Mouse (Mus musculus) embryonic fibroblast, embryonic 13.5 days (primary cell): ENCODE measurements around the gene Kcnk3. TPM values are rescaled to one million over a fixed set of nuclear protein-coding genes. Genes with fewer than 3 reads are reported as not detected.

Experiments
- H3K27ac ChIP-seq: 2 replicates; pipeline ENCODE4 v1.5.1; 2012; ENCODE audit warnings: low read length, control low read depth, inconsistent platforms; ENCODE audit not compliant: insufficient read depth
- H3K4me1 ChIP-seq: 2 replicates; pipeline ENCODE4 v1.6.1; 2011; ENCODE audit warnings: low read length; ENCODE audit not compliant: control insufficient read depth, insufficient read depth
- H3K4me3 ChIP-seq: 2 replicates; pipeline ENCODE4 v1.5.1; 2011; ENCODE audit warnings: mild to moderate bottlenecking, control low read depth, low read length; ENCODE audit not compliant: insufficient read depth
- CTCF ChIP-seq: IDR thresholded peaks from 2 replicates; pipeline ENCODE4 v1.5.1; 2011; ENCODE audit warnings: mild to moderate bottlenecking, control low read depth, low read length, moderate library complexity, borderline replicate concordance; ENCODE audit not compliant: insufficient read depth
- POLR2A ChIP-seq: IDR thresholded peaks from 2 replicates; pipeline ENCODE4 v1.6.1; 2011; ENCODE audit warnings: low read depth, mild to moderate bottlenecking, control low read depth, low read length, moderate library complexity
- polyA plus RNA-seq: library from polyadenylated mRNA; stranded (reverse); fragments of >200 nt; gene quantifications from 2 replicates; pipeline ENCODE4 v1.2.4, GENCODE M21; 2011; ENCODE audit warnings: low read depth; ENCODE audit not compliant: missing spikeins, insufficient read length

The Kcnk3 gene
- polyA plus RNA-seq: 1.3 and 1.6 TPM in 2 replicates

DNA sequence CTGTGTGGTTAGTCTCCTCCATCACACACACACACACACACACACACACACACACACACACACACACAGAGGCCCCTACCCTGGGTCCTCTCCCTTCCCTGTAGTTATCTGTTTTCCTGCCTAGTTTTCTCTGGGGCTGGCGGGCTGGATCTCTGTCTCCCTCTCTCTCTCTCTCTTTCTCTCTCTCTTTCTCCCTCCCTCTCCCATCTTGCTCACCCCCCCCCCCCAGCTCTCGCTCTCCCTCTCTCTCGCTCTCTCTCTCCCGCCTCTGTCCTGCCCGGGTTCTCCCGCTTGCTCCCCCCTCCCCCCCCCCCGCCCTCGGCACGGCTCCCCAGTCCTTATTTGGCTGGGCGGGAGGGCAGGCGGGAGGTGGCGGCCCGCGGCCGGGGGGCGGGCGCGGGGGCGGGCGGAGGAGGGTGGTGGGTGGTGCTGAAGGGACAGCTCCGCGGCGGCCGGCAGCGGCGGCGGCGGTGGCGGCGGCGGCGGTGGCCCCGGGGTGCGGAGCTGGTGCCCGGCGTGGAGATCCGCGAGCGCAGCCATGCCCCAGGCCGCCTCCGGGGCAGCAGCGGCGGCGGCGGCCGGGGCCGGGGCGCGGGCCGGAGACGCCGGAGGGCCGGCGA lies at the start of gene Kcnk3:
TSS of gene Kcnk3 (plus strand) at position 490 of the 620 bp plus-strand sequence.
- no peaks in the 10 kb centered on the region for H3K4me1 ChIP-seq
- no peak for TF ChIP-seq POLR2A
- no peak for TF ChIP-seq CTCF
- peak within 1 kb of the TSS; percentile 13; the same call in 1 of the 2 replicates for H3K4me3 ChIP-seq
- no peak within 1 kb of the TSS for H3K27ac ChIP-seq

DNA sequence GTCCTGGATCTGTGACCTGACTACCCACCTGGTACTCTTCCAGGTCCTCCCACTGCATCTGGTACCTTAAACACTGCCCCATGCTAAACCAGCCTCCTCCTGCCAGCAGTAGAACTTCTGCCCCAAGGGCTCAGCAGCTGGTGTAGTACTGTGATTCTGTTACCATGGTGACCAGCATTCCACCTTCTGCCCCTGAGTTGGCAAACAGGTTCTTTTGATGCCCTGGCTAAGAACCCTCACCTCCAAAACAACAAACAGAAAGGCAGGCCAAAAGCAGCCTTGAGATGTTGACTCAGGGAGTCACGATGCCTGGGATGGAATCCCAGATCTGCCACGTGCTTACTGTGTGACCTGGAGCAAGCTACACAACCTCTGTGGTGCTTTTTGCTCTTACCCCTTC lies 42.3 kb upstream of the Kcnk3 start, which contains the start of gene Cib4:
TSS of gene Cib4 (minus strand) at position 139 of the 400 bp plus-strand sequence.
- no peak within 1 kb of the TSS for H3K27ac ChIP-seq
- no peak within 1 kb of the TSS for H3K4me3 ChIP-seq
- TF ChIP-seq POLR2A: no peak
- TF ChIP-seq CTCF: no peak
- H3K4me1 ChIP-seq: no peaks in the 10 kb centered on the region

DNA sequence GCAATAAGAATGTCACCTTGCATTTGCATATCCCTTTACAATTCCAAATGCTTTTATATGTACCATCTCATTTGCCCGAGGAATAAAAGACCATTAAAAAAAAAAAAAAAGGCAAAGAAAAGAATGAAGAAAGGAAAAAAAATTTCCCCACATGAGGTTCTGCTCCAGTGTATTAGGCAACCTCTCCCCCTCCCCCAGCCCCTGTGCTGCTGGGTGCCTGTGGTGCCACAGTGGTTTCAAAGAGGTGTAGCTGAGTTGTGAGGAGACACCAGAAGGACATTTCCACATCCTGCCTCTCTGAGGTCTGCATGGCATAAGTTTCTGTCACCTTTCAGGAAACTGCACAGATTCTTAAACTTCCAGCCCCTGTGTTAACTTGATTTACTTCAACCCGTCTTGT lies 39.3 kb upstream of the Kcnk3 start:
- no peak for TF ChIP-seq CTCF
- TF ChIP-seq POLR2A: no peak
- no peaks in the 10 kb centered on the region for H3K4me1 ChIP-seq
- no peak overlapping the region for H3K4me3 ChIP-seq
- no peak overlapping the region for H3K27ac ChIP-seq

DNA sequence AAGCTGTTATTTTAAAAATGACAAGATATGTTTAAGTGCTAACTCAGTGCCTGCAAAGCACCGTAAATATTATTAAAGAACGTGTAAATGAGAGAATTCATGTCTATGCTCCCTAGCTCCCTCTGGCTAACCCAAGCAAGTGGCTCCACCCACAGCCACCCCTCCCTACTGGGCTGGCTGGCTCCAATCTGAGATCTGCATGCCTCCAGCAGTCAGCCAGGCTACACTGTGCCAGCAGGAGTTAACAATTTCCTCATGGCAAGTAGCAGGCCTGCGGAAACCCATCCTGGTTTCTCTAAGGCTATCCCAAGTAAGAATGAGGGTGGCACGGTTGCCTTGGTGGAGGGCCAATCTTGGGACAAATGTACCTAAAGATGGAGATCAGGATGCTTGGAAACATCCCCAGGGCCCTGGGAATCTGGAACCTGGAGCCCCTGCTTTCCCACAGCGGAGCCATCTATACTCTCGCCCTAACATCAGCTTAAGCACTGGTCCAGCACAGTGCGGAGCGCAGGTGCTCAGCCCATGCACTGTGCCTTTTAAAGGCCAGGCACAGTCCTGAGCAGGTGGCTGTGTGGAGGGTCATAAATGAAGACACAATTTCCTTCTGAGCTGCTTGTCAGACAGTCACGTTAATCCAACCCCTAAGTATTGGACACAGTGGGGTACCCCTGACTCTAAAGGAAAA lies 37.5 kb upstream of the Kcnk3 start:
- Histone ChIP-seq H3K4me1 (no peaks in the 10 kb centered on the region), H3K27ac (no peak overlapping the region), H3K4me3 (no peak overlapping the region)
- TF ChIP-seq CTCF: no peak
- TF ChIP-seq POLR2A: no peak

DNA sequence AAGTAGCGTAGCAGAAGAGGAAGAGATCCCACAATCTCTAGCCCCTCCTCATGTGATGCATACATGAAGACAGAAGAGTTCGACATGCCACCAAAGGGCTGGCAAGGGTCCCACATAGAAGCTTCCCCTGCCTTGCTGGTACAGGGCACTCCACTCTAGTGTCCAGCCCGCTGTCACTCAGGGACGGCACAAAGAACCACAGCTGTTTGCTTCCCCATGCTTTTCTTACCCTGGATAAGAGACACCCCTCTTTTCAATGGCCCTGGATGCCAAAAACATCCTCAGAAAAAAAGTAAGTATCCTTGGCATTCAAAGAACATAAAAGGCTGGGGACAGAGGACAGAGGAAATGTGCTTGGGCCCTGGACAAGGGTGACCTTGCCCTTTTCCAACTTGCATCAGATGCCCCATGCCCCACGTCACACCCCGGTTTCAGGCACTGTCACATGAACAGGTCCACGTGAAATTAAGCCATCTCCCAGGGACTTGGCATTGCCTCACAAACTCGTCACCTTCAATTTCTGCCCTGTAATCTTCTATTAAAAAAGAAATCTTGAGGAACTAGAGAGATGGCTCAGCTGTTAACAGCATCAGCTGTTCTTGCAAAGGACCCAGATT lies 36.8 kb upstream of the Kcnk3 start:
- no peak overlapping the region for H3K27ac ChIP-seq
- no peak overlapping the region for H3K4me3 ChIP-seq
- H3K4me1 ChIP-seq: no peaks in the 10 kb centered on the region
- TF ChIP-seq CTCF (no peak), POLR2A (no peak)

DNA sequence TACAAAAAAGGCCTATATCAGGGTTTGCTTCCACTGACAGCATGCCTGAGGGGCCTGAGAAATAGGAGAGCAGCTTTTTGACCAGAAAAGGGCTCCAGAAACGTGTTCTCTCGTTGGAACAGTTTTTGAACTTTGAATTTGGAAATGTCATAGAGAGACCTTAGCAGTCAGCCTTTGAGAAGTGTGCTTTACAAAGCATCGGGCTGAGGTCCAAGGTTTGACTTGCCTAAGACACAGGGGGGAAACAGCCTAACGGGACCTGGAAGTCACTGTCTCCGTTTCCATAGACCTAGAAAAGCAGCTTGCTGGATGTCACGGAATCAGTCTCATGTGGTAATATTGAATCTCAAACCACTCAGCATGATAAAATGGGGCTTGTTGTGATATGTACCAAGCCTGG lies 36.0 kb upstream of the Kcnk3 start:
- Histone ChIP-seq H3K4me3 (no peak overlapping the region), H3K4me1 (no peaks in the 10 kb centered on the region; the same call in 1 of the 2 replicates), H3K27ac (no peak overlapping the region)
- TF ChIP-seq CTCF (no peak), POLR2A (no peak)

DNA sequence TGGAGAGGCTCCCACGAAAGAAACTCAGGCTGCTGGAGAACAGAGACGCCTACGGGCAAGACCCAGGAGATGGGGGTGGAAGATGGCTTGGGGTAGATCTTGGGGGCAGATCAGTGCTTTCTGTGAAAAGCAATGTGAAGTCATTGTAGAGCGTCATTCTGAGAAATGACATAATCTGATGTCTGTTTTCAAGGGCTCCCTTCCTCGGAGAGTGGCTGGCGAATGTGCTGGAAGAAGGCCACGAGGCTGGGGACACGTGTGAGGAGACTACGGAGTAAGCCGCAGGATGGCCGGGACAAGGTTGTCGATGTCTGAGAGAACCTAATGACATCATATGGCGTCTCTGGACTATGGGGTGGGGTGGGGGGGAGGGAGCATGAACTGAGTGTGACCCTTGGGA lies 34.0 kb upstream of the Kcnk3 start:
- Histone ChIP-seq H3K4me3 (no peak overlapping the region), H3K27ac (no peak overlapping the region), H3K4me1 (peaks cover under 1% of the 10 kb centered on the region)
- TF ChIP-seq CTCF (no peak), POLR2A (no peak)

DNA sequence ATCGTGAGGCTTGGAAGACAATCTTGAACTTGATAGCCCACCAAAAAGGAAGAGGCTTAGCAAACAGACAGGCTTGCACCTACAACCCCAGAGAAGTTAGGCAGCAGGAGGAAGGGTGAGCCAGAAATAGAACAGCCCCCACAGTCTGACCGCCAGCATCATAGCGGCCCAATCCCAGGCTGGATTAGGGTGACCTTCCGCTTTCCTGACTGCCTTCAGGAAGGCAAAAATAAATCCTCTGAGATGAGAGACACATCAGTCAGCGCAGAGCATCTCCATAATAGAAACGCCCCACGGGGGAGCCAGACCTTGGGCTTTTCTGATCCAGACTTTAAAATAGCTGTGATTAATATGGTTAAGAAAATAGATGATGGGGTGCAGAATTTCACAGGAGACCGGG lies 33.0 kb upstream of the Kcnk3 start:
- TF ChIP-seq POLR2A (no peak), CTCF (no peak)
- H3K27ac ChIP-seq: no peak overlapping the region
- peaks cover 10% of the 10 kb centered on the region for H3K4me1 ChIP-seq
- no peak overlapping the region for H3K4me3 ChIP-seq

DNA sequence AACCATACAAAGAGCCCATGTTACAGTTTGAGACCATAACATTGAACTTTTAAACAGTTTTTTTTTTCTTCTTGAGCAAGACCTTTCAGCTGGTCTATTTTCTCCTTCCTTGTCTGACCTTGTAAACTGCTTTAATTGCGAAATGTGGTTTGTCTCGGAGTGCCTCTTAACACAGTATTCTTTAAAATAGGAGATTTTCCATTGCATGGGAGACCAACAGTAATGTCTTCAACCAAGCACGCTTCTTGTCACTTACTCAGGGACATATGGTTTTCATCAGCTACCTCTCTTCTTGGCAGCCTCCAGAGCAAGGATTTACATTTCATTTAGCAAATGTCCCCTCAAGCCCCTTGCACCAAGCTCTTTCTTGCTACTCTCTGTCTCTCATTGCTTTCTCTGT lies 31.7 kb upstream of the Kcnk3 start:
- H3K4me1 ChIP-seq: peaks cover 10% of the 10 kb centered on the region
- H3K27ac ChIP-seq: no peak overlapping the region; the same call in 1 of the 2 replicates
- H3K4me3 ChIP-seq: no peak overlapping the region
- TF ChIP-seq CTCF: no peak
- TF ChIP-seq POLR2A: no peak

DNA sequence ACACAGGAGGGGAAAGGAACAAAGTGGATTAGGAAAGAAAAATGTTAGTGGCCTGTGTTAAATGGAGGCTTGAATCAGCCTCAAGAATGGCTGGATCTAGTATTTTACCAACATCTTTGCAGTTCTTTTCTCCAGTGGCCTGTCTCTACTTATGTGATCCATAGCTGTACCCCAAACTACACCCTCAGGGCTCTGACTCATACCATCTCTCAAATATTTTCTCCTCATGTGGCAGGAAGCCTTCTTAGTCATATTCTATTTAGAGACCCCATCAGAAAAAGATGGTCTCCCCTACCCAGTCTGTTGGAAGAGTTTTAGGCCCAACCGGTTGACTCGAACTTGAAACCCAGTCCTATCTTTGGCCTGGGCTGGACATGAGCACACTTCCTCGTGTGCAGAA lies 28.5 kb upstream of the Kcnk3 start:
- Histone ChIP-seq H3K4me3 (no peak overlapping the region), H3K27ac (peak overlapping the region; percentile 62), H3K4me1 (peaks cover 10% of the 10 kb centered on the region)
- no peak for TF ChIP-seq CTCF
- no peak for TF ChIP-seq POLR2A
